Mouse (Mus musculus) G1E (cell line): ENCODE results near the gene Esrra. TPM values are rescaled to one million over a fixed set of nuclear protein-coding genes. Genes with fewer than 3 reads are reported as not detected.

Experiments
- ATAC-seq: 2 replicates; pipeline ENCODE4 v1.8.0; 2016; ENCODE audit warnings: mild to moderate bottlenecking; ENCODE audit not compliant: insufficient number of reproducible peaks, poor library complexity, low FRiP score, severe bottlenecking; ENCODE audit errors: extremely low read depth
- DNase-seq: peaks from one replicate; pipeline ENCODE4 v3.0.0; 2012; ENCODE audit warnings: low spot score
- H3K27me3 ChIP-seq: 2 replicates; pipeline ENCODE4 v1.6.1; 2012; ENCODE audit warnings: mild to moderate bottlenecking, low read length, inconsistent platforms; ENCODE audit not compliant: insufficient read depth
- H3K36me3 ChIP-seq: replicated peaks from 2 replicates; pipeline ENCODE3; 2012; ENCODE audit warnings: mild to moderate bottlenecking, inconsistent platforms
- H3K4me1 ChIP-seq: 2 replicates; pipeline ENCODE4 v1.6.1; 2012; ENCODE audit warnings: low read depth, low read length, inconsistent platforms, mixed read lengths; ENCODE audit not compliant: insufficient read depth
- H3K4me3 ChIP-seq: 2 replicates; pipeline ENCODE4 v1.5.1; 2012; ENCODE audit warnings: low read depth, mild to moderate bottlenecking, inconsistent platforms, low read length, moderate library complexity, mixed read lengths
- H3K9me3 ChIP-seq: replicated peaks from 2 replicates; pipeline ENCODE4 v1.6.1; 2012; ENCODE audit warnings: inconsistent platforms
- CTCF ChIP-seq: IDR thresholded peaks from 2 replicates; pipeline ENCODE4 v1.5.1; 2012; ENCODE audit warnings: low read depth, low read length, inconsistent platforms, mixed read lengths
- GATA1 ChIP-seq: IDR thresholded peaks from 2 replicates; pipeline ENCODE4 v1.6.1; 2012; ENCODE audit warnings: borderline replicate concordance, low read length, inconsistent platforms, mixed read lengths
- GATA2 ChIP-seq: IDR thresholded peaks from 2 replicates; pipeline ENCODE4 v1.6.1; 2012; ENCODE audit warnings: low read depth, low read length, inconsistent platforms, borderline replicate concordance
- POLR2AphosphoS5 ChIP-seq: IDR thresholded peaks from 2 replicates; pipeline ENCODE4 v1.6.1; 2012; ENCODE audit warnings: low read depth, low read length, inconsistent platforms; ENCODE audit not compliant: insufficient replicate concordance
- TAL1 ChIP-seq: conservative IDR thresholded peaks from 2 replicates; pipeline ENCODE4 v1.6.1; 2012; ENCODE audit warnings: low read depth, low read length, inconsistent platforms, mixed read lengths
- polyA plus RNA-seq: library from polyadenylated mRNA; stranded (reverse); fragments of >175 nt; gene quantifications from 2 replicates; pipeline ENCODE4 v1.2.3, GENCODE M21; 2012
- total RNA-seq, 2 experiments: library from RNA; stranded (forward) in 1 of 2; stranded (reverse) in 1 of 2; fragments of 200-1000 nt in 1 of 2; fragments of >200 nt in 1 of 2; fragmentation: Nextera tagmentation in 1 of 2; gene quantifications; 2 replicates each; pipeline ENCODE4 v1.2.3; 2014 to 2017

The Esrra gene
- total and polyA plus RNA-seq, 3 experiments: 10.0 to 42.6 (median 21.1) TPM

DNA sequence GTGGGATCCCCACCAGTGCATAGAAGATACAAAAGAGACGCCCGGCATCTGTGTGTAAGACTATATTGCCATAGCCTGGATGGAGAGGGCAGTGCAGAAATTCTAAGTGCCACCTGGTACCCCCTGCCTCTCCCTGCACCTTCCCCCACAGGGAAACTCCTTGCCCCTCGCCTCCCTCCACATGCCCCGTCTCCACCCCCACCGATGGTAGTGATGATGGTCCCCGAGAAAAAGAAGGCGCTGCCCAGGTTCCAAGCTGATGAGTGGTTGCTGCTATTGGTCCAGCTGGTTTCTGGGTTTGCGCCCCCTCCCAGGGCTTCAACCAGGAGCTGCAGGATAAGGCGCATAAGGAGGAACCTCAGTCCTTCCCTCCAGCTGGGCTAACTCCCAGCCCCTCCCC lies 6.5 kb upstream of the Esrra start:
- Histone ChIP-seq H3K27me3 (peaks cover 62% of the 10 kb centered on the region), H3K4me1 (peaks cover 13% of the 10 kb centered on the region), H3K36me3 (no peaks in the 10 kb centered on the region), H3K9me3 (no peaks in the 10 kb centered on the region), H3K4me3 (no peak overlapping the region)
- DNase-seq: no peak
- ATAC-seq: no peak
- no peak for TF ChIP-seq GATA1
- no peak for TF ChIP-seq TAL1
- no peak for TF ChIP-seq POLR2AphosphoS5
- no peak for TF ChIP-seq CTCF
- TF ChIP-seq GATA2: no peak

DNA sequence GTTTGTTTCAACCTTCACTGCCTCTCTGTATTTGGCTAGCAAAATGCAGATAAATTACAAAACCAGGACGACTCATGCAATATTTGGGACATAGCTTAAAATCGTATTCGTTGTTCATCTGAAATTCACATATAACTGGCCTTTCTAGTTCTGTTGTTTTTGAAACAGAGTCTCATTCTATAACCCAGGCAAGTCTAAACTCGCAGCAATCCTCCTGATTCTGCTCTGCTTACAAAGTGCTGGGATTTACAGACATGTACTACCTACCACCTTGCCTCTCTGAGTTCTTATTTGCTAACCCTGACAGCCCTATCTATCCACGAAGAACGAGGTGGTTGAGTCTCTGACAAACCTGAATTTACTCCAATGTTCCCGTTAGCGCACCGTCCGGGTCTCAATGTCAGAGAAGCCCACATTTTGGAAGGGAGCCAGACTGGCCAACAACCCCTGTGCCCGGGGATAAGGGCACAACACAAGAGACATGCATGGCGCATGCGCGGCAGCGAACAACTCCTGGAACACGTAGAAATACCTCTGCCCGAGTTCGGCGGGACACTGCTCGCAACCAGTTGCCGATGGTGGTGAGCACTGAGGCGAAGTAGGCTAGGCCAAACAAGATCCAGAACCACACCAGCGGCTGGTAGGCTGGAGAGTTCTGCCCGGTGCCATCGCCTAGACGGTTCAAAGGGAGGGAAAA lies 5.1 kb upstream of the Esrra start:
- Histone ChIP-seq H3K27me3 (peaks cover 50% of the 10 kb centered on the region), H3K4me1 (peaks cover 23% of the 10 kb centered on the region), H3K4me3 (no peak overlapping the region), H3K9me3 (no peaks in the 10 kb centered on the region), H3K36me3 (no peaks in the 10 kb centered on the region)
- no peak for TF ChIP-seq GATA1
- TF ChIP-seq POLR2AphosphoS5: no peak
- TF ChIP-seq CTCF: no peak
- TF ChIP-seq TAL1: no peak
- no peak for TF ChIP-seq GATA2
- ATAC-seq: no peak
- DNase-seq: no peak

DNA sequence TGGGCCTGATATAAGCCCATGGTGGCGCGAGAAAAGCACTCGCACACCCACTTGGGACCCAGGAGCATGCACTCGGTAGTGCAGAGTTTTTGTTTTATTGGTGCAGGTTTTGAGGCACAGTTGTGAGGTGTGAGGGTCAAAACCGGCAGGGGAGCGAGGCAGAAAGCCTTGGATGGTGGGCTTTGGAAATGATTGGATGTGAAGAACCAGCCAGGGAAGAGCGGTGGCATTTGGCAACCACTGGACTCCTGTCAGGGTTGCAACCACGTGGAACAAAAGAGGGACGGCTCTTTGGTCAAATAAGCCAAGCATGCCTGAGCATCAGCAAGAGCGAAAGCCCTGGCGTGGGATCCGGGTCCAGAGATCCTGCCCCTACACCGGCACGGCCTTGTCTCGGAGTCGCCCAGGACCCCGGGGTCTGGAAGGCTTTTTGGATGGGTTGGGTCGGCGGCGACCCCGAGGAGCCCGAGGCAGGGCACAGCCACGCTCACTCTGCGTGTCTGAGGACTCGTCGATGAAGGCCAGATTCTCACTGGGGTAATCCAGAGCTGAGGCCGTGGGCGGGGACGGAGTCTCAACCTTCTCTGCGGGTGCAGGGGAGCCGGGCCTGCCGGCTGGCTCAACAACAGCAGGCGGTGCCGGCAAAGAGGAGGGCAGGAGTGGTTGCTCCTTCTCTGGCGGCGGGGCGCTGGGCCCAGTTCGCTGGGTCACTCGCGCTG lies 4.2 kb upstream of the Esrra start:
- ATAC-seq: no peak
- H3K4me1 ChIP-seq: peaks cover 28% of the 10 kb centered on the region
- TF ChIP-seq TAL1 (no peak), POLR2AphosphoS5 (no peak), GATA1 (no peak), GATA2 (no peak), CTCF (no peak)
- H3K36me3 ChIP-seq: no peaks in the 10 kb centered on the region
- no peak for DNase-seq
- peaks cover 42% of the 10 kb centered on the region for H3K27me3 ChIP-seq
- H3K9me3 ChIP-seq: no peaks in the 10 kb centered on the region
- no peak overlapping the region for H3K4me3 ChIP-seq

- H3K9me3 ChIP-seq: no peaks in the 10 kb centered on the region
- H3K27me3 ChIP-seq: peaks cover 40% of the 10 kb centered on the region
- peaks cover 3% of the 10 kb centered on the region for H3K36me3 ChIP-seq
- H3K4me3 ChIP-seq: peak within 1 kb of the TSS; percentile 2; the same call in 1 of the 2 replicates
- DNase-seq (no peak), ATAC-seq (no peak)
- TF ChIP-seq POLR2AphosphoS5 (no peak), GATA1 (no peak)
- peaks cover 34% of the 10 kb centered on the region for H3K4me1 ChIP-seq
Observed at GRCm38 (mm10) chr19:6925307-6925573, 3.6 kb upstream of the Esrra start, which contains the start of gene Catsperz. TSS of gene Catsperz (minus strand) at chr19:6925380.

GRCm38 (mm10) chr19:6924461-6925306 lies 3.1 kb upstream of the Esrra start:
- Histone ChIP-seq H3K4me1 (peaks cover 39% of the 10 kb centered on the region), H3K4me3 (peak overlapping the region; percentile 2; the same call in 1 of the 2 replicates), H3K9me3 (no peaks in the 10 kb centered on the region), H3K27me3 (peaks cover 38% of the 10 kb centered on the region), H3K36me3 (peaks cover 8% of the 10 kb centered on the region)
- no peak for DNase-seq
- ATAC-seq: no peak
- TF ChIP-seq TAL1 (no peak), CTCF (peak; percentile 47)

- DNase-seq: no peak
- TF ChIP-seq GATA2: no peak
Observed at GRCm38 (mm10) chr19:6922901-6923735, 1.5 kb upstream of the Esrra start.

More at GRCm38 (mm10) chr19:6922901-6923735, 1.5 kb upstream of the Esrra start:
- H3K36me3 ChIP-seq: peaks cover 24% of the 10 kb centered on the region
- H3K4me1 ChIP-seq: peaks cover 45% of the 10 kb centered on the region
- no peaks in the 10 kb centered on the region for H3K9me3 ChIP-seq
- peaks cover 33% of the 10 kb centered on the region for H3K27me3 ChIP-seq
- peak overlapping the region; percentile 76; the same call in 1 of the 2 replicates for H3K4me3 ChIP-seq
- ATAC-seq: no peak
